Mouse (Mus musculus) bone marrow, adult 2 months (tissue): ENCODE measurements around the gene Abca17. TPM values are rescaled to one million over a fixed set of nuclear protein-coding genes. Genes with fewer than 3 reads are reported as not detected.

Experiments
- H3K27ac ChIP-seq: fragments of 200-500 bp; 2 replicates; pipeline ENCODE4 v1.5.1; 2012; ENCODE audit warnings: low read depth, mild to moderate bottlenecking, control low read depth, inconsistent platforms, low read length; ENCODE audit not compliant: control insufficient read depth, poor library complexity, insufficient read depth
- H3K4me1 ChIP-seq: fragments of 200-500 bp; 2 replicates; pipeline ENCODE4 v1.6.1; 2011; ENCODE audit warnings: low read length; ENCODE audit not compliant: control insufficient read depth, insufficient read depth
- H3K4me3 ChIP-seq: fragments of 200-500 bp; replicated peaks from 2 replicates; pipeline ENCODE3; 2011; ENCODE audit warnings: mild to moderate bottlenecking, low read depth, low read length, control low read depth; ENCODE audit not compliant: control insufficient read depth
- CTCF ChIP-seq: fragments of 200-500 bp; IDR thresholded peaks from 2 replicates; pipeline ENCODE4 v1.5.1; 2011; ENCODE audit warnings: low read length, control low read depth; ENCODE audit not compliant: control insufficient read depth, insufficient read depth
- POLR2A ChIP-seq: fragments of 200-500 bp; IDR thresholded peaks from 2 replicates; pipeline ENCODE4 v1.6.1; 2011; ENCODE audit warnings: low read depth, mild to moderate bottlenecking, control low read depth, low read length, borderline replicate concordance; ENCODE audit not compliant: control insufficient read depth
- WGBS: fragments of 180-500 bp; shearing (Covaris S2); methylation state at CpG from one replicate; pipeline ENCODE4 v1.1.7; 2018; 5-methylcytosine and 5-hydroxymethylcytosine counted together
- polyA plus RNA-seq: library from polyadenylated mRNA; stranded (reverse); fragments of >200 nt; gene quantifications from 2 replicates; pipeline ENCODE4 v1.2.4, GENCODE M21; 2011; ENCODE audit warnings: low replicate concordance; ENCODE audit not compliant: missing spikeins, insufficient read depth, insufficient read length

Gene Abca17
- polyA plus RNA-seq, 1 experiment = not detected

DNA sequence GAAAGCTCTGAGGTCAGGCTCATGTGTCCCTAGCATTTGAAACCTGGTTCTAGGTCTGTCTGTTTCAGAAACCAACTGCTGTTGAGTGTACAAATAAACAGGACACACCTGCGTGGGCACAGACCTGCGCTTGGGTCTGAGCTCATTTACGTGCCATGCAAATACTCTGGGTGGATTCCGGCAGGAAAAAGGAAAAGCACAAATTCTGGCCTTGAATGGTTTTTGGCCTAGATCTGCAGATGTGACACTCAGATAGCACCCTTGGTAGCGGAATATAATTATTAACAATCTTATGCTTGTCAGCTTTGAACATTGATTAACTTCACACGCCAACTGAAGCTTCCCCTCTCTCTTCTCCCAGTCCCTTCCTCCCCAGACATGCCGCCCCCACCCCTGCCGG lies 4.4 kb upstream of the Abca17 start:
- no peak overlapping the region for H3K27ac ChIP-seq
- no peaks in the 10 kb centered on the region; the same call in 1 of the 2 replicates for H3K4me1 ChIP-seq
- 75% methylated on average over 8 of the region's 8 CpGs for WGBS
- TF ChIP-seq CTCF (no peak), POLR2A (no peak)
- no peak overlapping the region for H3K4me3 ChIP-seq

- H3K27ac ChIP-seq = peak overlapping the region; percentile 64
- TF ChIP-seq CTCF = no peak
- TF ChIP-seq POLR2A = no peak
- H3K4me1 ChIP-seq = no peaks in the 10 kb centered on the region; the same call in 1 of the 2 replicates
- H3K4me3 ChIP-seq = no peak overlapping the region
- WGBS = 57% methylated on average over 3 of the region's 3 CpGs
These were observed 3.1 kb upstream of the Abca17 start for GRCm38 (mm10) chr17:24353960-24354359.

GRCm38 (mm10) chr17:24352370-24353194 lies 1.7 kb upstream of the Abca17 start:
- TF ChIP-seq CTCF (no peak), POLR2A (no peak)
- Histone ChIP-seq H3K4me1 (no peaks in the 10 kb centered on the region; the same call in 1 of the 2 replicates), H3K27ac (peak overlapping the region; percentile 79), H3K4me3 (peak overlapping the region; percentile 87)
- 1% methylated on average over 36 of the region's 36 CpGs for WGBS

- under 1% methylated on average over 55 of the region's 55 CpGs for WGBS
- peak; percentile 99 for TF ChIP-seq CTCF
- TF ChIP-seq POLR2A = peak; percentile 55; the same call in 1 of the 2 replicates
- Histone ChIP-seq H3K4me1 (no peaks in the 10 kb centered on the region; the same call in 1 of the 2 replicates), H3K4me3 (peak within 1 kb of the TSS; percentile 87), H3K27ac (peak within 1 kb of the TSS; percentile 79)
These were observed 991 bp upstream of the Abca17 start, which contains the start of gene Abca3 for GRCm38 (mm10) chr17:24351760-24352357. Abca3 (plus strand) TSS chr17:24351950.

DNA sequence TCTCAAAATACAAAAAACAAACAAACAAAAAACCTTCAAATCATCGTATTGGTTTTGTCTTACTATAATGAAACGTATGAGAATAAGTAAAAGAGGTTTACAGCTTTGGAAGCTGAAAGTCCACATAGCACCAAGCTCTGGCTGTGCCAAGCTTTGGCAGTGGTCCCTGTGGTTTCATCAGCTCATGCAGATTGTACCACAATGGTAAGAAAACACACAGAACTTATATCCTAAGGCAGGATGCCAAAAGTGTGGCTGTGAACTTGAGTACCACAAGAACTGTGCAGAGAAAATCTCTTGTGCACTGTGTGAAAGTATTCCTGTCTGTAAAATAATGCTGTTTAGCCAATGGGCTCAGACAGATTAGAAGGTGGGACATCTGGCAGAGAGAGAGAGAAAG lies 1.7 kb downstream of the Abca17 start:
- no peak overlapping the region for H3K27ac ChIP-seq
- no peak overlapping the region for H3K4me3 ChIP-seq
- 8% methylated on average over 2 of the region's 2 CpGs for WGBS
- no peak for TF ChIP-seq POLR2A
- TF ChIP-seq CTCF = no peak
- no peaks in the 10 kb centered on the region; the same call in 1 of the 2 replicates for H3K4me1 ChIP-seq

DNA sequence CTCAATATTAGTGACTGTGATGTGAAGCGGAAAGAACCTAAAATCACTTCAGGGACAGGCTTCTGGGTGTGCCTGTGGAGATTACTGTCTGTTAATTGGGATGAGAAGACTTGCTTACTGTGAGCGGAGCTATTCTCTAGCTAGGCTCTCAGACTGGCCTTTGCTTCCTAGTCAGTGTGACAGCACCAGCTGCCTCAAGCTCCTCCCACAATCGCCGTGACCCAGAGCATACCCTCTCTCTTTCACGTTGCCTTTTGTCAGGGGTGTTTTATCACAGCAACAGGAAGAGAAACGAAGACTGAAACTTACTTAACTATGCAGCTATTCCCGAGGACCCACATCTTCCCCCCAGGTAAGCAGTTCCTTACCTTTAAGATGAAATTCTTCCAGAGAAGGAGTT lies 4.0 kb downstream of the Abca17 start:
- 65% methylated on average over 7 of the region's 7 CpGs for WGBS
- TF ChIP-seq CTCF = no peak
- no peak for TF ChIP-seq POLR2A
- no peak overlapping the region for H3K4me3 ChIP-seq
- H3K4me1 ChIP-seq = no peaks in the 10 kb centered on the region; the same call in 1 of the 2 replicates
- H3K27ac ChIP-seq = no peak overlapping the region

GRCm38 (mm10) chr17:24344672-24345071 lies 6.2 kb downstream of the Abca17 start:
- TF ChIP-seq CTCF (no peak), POLR2A (no peak)
- no peaks in the 10 kb centered on the region; the same call in 1 of the 2 replicates for H3K4me1 ChIP-seq
- H3K27ac ChIP-seq = no peak overlapping the region
- WGBS = 0% methylated on average over 8 of the region's 8 CpGs
- H3K4me3 ChIP-seq = peak overlapping the region; percentile 24

GRCm38 (mm10) chr17:24327656-24328055 lies 23.2 kb downstream of the Abca17 start:
- 87% methylated on average over 7 of the region's 7 CpGs for WGBS
- Histone ChIP-seq H3K27ac (no peak overlapping the region), H3K4me3 (no peak overlapping the region), H3K4me1 (no peaks in the 10 kb centered on the region)
- TF ChIP-seq POLR2A (no peak), CTCF (no peak)
